Mouse (Mus musculus): ENCODE data around the gene Hils1. TPM values are rescaled to one million over a fixed set of nuclear protein-coding genes. Genes with fewer than 3 reads are reported as not detected.

Gene Hils1
- polyA plus RNA-seq, 1 experiment: not detected

- Histone ChIP-seq H3K9me3 (replicated peaks; ENCODE audit: control insufficient read depth, insufficient read depth, low read length, poor library complexity, severe bottlenecking) (no peaks in the 10 kb centered on the region), H3K4me1 (ENCODE audit: control insufficient read depth, insufficient read depth, low read length) (peaks cover 2% of the 10 kb centered on the region), H3K36me3 (ENCODE audit: control insufficient read depth, insufficient read depth, low read length, poor library complexity, severe bottlenecking) (no peaks in the 10 kb centered on the region), H3K27ac (ENCODE audit: insufficient read depth, low read length) (no peak overlapping the region), H3K27me3 (ENCODE audit: control insufficient read depth, insufficient read depth, low read length, poor library complexity, severe bottlenecking) (no peaks in the 10 kb centered on the region; the same call in 1 of the 2 replicates), H3K4me3 (ENCODE audit: low read depth, low read length) (peak overlapping the region; percentile 68), H3K9ac (ENCODE audit: low read depth, poor library complexity, severe bottlenecking) (peak overlapping the region; percentile 22)
- TF ChIP-seq POLR2A (IDR thresholded peaks at IDR 0.05; ENCODE audit: insufficient read depth, low read length): no peak
- peak; percentile 72 for TF ChIP-seq CTCF (IDR thresholded peaks at IDR 0.05; ENCODE audit: low read depth, low read length)
These were observed 30.5 kb upstream of the Hils1 start for GRCm38 (mm10) chr11:94936851-94937295.

- no peak overlapping the region for H3K27ac ChIP-seq (ENCODE audit: insufficient read depth, low read length)
- peak overlapping the region; percentile 42 for H3K9ac ChIP-seq (ENCODE audit: low read depth, poor library complexity, severe bottlenecking)
- H3K9me3 ChIP-seq (replicated peaks; ENCODE audit: control insufficient read depth, insufficient read depth, low read length, poor library complexity, severe bottlenecking): no peaks in the 10 kb centered on the region
- no peaks in the 10 kb centered on the region; the same call in 1 of the 2 replicates for H3K27me3 ChIP-seq (ENCODE audit: control insufficient read depth, insufficient read depth, low read length, poor library complexity, severe bottlenecking)
- no peak for TF ChIP-seq POLR2A (IDR thresholded peaks at IDR 0.05; ENCODE audit: insufficient read depth, low read length)
- no peak for TF ChIP-seq EP300 (IDR thresholded peaks at IDR 0.05; ENCODE audit: insufficient read depth, low read depth, low read length)
- no peak for TF ChIP-seq CTCF (IDR thresholded peaks at IDR 0.05; ENCODE audit: low read depth, low read length)
- H3K4me1 ChIP-seq (ENCODE audit: control insufficient read depth, insufficient read depth, low read length): peaks cover 2% of the 10 kb centered on the region
- peak overlapping the region; percentile 57 for H3K4me3 ChIP-seq (ENCODE audit: low read depth, low read length)
- H3K36me3 ChIP-seq (ENCODE audit: control insufficient read depth, insufficient read depth, low read length, poor library complexity, severe bottlenecking): no peaks in the 10 kb centered on the region
These were observed 30.0 kb upstream of the Hils1 start for GRCm38 (mm10) chr11:94937335-94937781.

GRCm38 (mm10) chr11:94937787-94938186, 29.6 kb upstream of the Hils1 start:
- peak overlapping the region; percentile 57 for H3K4me3 ChIP-seq (ENCODE audit: low read depth, low read length)
- peaks cover 2% of the 10 kb centered on the region for H3K4me1 ChIP-seq (ENCODE audit: control insufficient read depth, insufficient read depth, low read length)
- no peaks in the 10 kb centered on the region for H3K9me3 ChIP-seq (replicated peaks; ENCODE audit: control insufficient read depth, insufficient read depth, low read length, poor library complexity, severe bottlenecking)
- H3K9ac ChIP-seq (ENCODE audit: low read depth, poor library complexity, severe bottlenecking): peak overlapping the region; percentile 42
- H3K27ac ChIP-seq (ENCODE audit: insufficient read depth, low read length): no peak overlapping the region
- no peaks in the 10 kb centered on the region for H3K36me3 ChIP-seq (ENCODE audit: control insufficient read depth, insufficient read depth, low read length, poor library complexity, severe bottlenecking)
- TF ChIP-seq POLR2A (IDR thresholded peaks at IDR 0.05; ENCODE audit: insufficient read depth, low read length) (no peak), EP300 (IDR thresholded peaks at IDR 0.05; ENCODE audit: insufficient read depth, low read depth, low read length) (no peak), CTCF (IDR thresholded peaks at IDR 0.05; ENCODE audit: low read depth, low read length) (no peak)
- no peaks in the 10 kb centered on the region; the same call in 1 of the 2 replicates for H3K27me3 ChIP-seq (ENCODE audit: control insufficient read depth, insufficient read depth, low read length, poor library complexity, severe bottlenecking)

- TF ChIP-seq POLR2A (IDR thresholded peaks at IDR 0.05; ENCODE audit: insufficient read depth, low read length): no peak
- no peak for TF ChIP-seq CTCF (IDR thresholded peaks at IDR 0.05; ENCODE audit: low read depth, low read length)
- no peak overlapping the region for H3K4me3 ChIP-seq (ENCODE audit: low read depth, low read length)
- H3K36me3 ChIP-seq (ENCODE audit: control insufficient read depth, insufficient read depth, low read length, poor library complexity, severe bottlenecking): no peaks in the 10 kb centered on the region
- H3K9ac ChIP-seq (ENCODE audit: low read depth, poor library complexity, severe bottlenecking): no peak overlapping the region
- no peaks in the 10 kb centered on the region; the same call in 1 of the 2 replicates for H3K27me3 ChIP-seq (ENCODE audit: control insufficient read depth, insufficient read depth, low read length, poor library complexity, severe bottlenecking)
- peaks cover 2% of the 10 kb centered on the region for H3K4me1 ChIP-seq (ENCODE audit: control insufficient read depth, insufficient read depth, low read length)
- no peak overlapping the region for H3K27ac ChIP-seq (ENCODE audit: insufficient read depth, low read length)
- H3K9me3 ChIP-seq (replicated peaks; ENCODE audit: control insufficient read depth, insufficient read depth, low read length, poor library complexity, severe bottlenecking): no peaks in the 10 kb centered on the region
These were observed 29.1 kb upstream of the Hils1 start for GRCm38 (mm10) chr11:94938296-94938695.

- no peak overlapping the region for H3K4me3 ChIP-seq (ENCODE audit: low read depth, low read length)
These were observed 28.1 kb upstream of the Hils1 start for GRCm38 (mm10) chr11:94939280-94939679.

GRCm38 (mm10) chr11:94941121-94941520, 26.3 kb upstream of the Hils1 start:
- Histone ChIP-seq H3K9ac (ENCODE audit: low read depth, poor library complexity, severe bottlenecking) (no peak overlapping the region), H3K27ac (ENCODE audit: insufficient read depth, low read length) (no peak overlapping the region)

More at GRCm38 (mm10) chr11:94939280-94939679, 28.1 kb upstream of the Hils1 start:
- Histone ChIP-seq H3K4me1 (ENCODE audit: control insufficient read depth, insufficient read depth, low read length) (peaks cover 2% of the 10 kb centered on the region), H3K27ac (ENCODE audit: insufficient read depth, low read length) (no peak overlapping the region), H3K36me3 (ENCODE audit: control insufficient read depth, insufficient read depth, low read length, poor library complexity, severe bottlenecking) (no peaks in the 10 kb centered on the region), H3K27me3 (ENCODE audit: control insufficient read depth, insufficient read depth, low read length, poor library complexity, severe bottlenecking) (no peaks in the 10 kb centered on the region; the same call in 1 of the 2 replicates), H3K9ac (ENCODE audit: low read depth, poor library complexity, severe bottlenecking) (no peak overlapping the region), H3K9me3 (replicated peaks; ENCODE audit: control insufficient read depth, insufficient read depth, low read length, poor library complexity, severe bottlenecking) (no peaks in the 10 kb centered on the region)
- TF ChIP-seq POLR2A (IDR thresholded peaks at IDR 0.05; ENCODE audit: insufficient read depth, low read length) (no peak), CTCF (IDR thresholded peaks at IDR 0.05; ENCODE audit: low read depth, low read length) (peak; percentile 96)

More at GRCm38 (mm10) chr11:94941121-94941520, 26.3 kb upstream of the Hils1 start:
- no peak for TF ChIP-seq EP300 (IDR thresholded peaks at IDR 0.05; ENCODE audit: insufficient read depth, low read depth, low read length)
- no peak for TF ChIP-seq CTCF (IDR thresholded peaks at IDR 0.05; ENCODE audit: low read depth, low read length)
- TF ChIP-seq POLR2A (IDR thresholded peaks at IDR 0.05; ENCODE audit: insufficient read depth, low read length): no peak
- Histone ChIP-seq H3K4me3 (ENCODE audit: low read depth, low read length) (no peak overlapping the region), H3K36me3 (ENCODE audit: control insufficient read depth, insufficient read depth, low read length, poor library complexity, severe bottlenecking) (no peaks in the 10 kb centered on the region), H3K27me3 (ENCODE audit: control insufficient read depth, insufficient read depth, low read length, poor library complexity, severe bottlenecking) (no peaks in the 10 kb centered on the region), H3K9me3 (replicated peaks; ENCODE audit: control insufficient read depth, insufficient read depth, low read length, poor library complexity, severe bottlenecking) (no peaks in the 10 kb centered on the region), H3K4me1 (ENCODE audit: control insufficient read depth, insufficient read depth, low read length) (peaks cover 2% of the 10 kb centered on the region)
